Mouse (Mus musculus) c-Kit-positive CD71-positive TER-119-positive erythroid progenitor cells, embryonic 14.5 days (primary cell): Measurements from ENCODE around the gene Sorbs1.

Experiments
- DNase-seq: peaks from one replicate; pipeline ENCODE4 v3.0.0-alpha.2; 2013; ENCODE audit warnings: low spot score

Gene Sorbs1

GRCm38 (mm10) chr19:40372679-40373078 lies 140.9 kb downstream of the Sorbs1 start:
- no peak for DNase-seq

GRCm38 (mm10) chr19:40371866-40372265 lies 141.7 kb downstream of the Sorbs1 start:
- DNase-seq, result no peak

GRCm38 (mm10) chr19:40369852-40370811 lies 143.4 kb downstream of the Sorbs1 start:
- no peak for DNase-seq

GRCm38 (mm10) chr19:40368517-40368916 lies 145.1 kb downstream of the Sorbs1 start:
- DNase-seq, result no peak

- peak; percentile 15 for DNase-seq
Observed at GRCm38 (mm10) chr19:40366163-40366941, 147.2 kb downstream of the Sorbs1 start.

- DNase-seq, result no peak
Observed at GRCm38 (mm10) chr19:40365137-40365536, 148.4 kb downstream of the Sorbs1 start.

- no peak for DNase-seq
Observed at GRCm38 (mm10) chr19:40363447-40363846, 150.1 kb downstream of the Sorbs1 start.

- no peak for DNase-seq
Observed at GRCm38 (mm10) chr19:40362203-40362865, 151.2 kb downstream of the Sorbs1 start.

GRCm38 (mm10) chr19:40359712-40360394 lies 153.7 kb downstream of the Sorbs1 start:
- no peak for DNase-seq

GRCm38 (mm10) chr19:40356536-40357522 lies 156.8 kb downstream of the Sorbs1 start:
- no peak for DNase-seq

GRCm38 (mm10) chr19:40355075-40355474 lies 158.5 kb downstream of the Sorbs1 start:
- DNase-seq, result no peak

GRCm38 (mm10) chr19:40352006-40352405 lies 161.6 kb downstream of the Sorbs1 start:
- no peak for DNase-seq

- no peak for DNase-seq
Observed at GRCm38 (mm10) chr19:40350835-40351234, 162.7 kb downstream of the Sorbs1 start.

- DNase-seq, result no peak
Observed at GRCm38 (mm10) chr19:40349713-40350671, 163.6 kb downstream of the Sorbs1 start.

GRCm38 (mm10) chr19:40349281-40349680 lies 164.3 kb downstream of the Sorbs1 start:
- DNase-seq, result no peak

GRCm38 (mm10) chr19:40348652-40349051 lies 164.9 kb downstream of the Sorbs1 start:
- no peak for DNase-seq

GRCm38 (mm10) chr19:40348175-40348574 lies 165.4 kb downstream of the Sorbs1 start:
- DNase-seq, result no peak

- no peak for DNase-seq
Observed at GRCm38 (mm10) chr19:40346908-40347307, 166.7 kb downstream of the Sorbs1 start.

GRCm38 (mm10) chr19:40346232-40346844 lies 167.2 kb downstream of the Sorbs1 start:
- no peak for DNase-seq
